Mouse (Mus musculus): Measurements from ENCODE around the gene Kdm2b.

- no peak for TF ChIP-seq CTCF (IDR thresholded peaks at IDR 0.05; ENCODE audit: borderline replicate concordance, insufficient read depth, low read length)
- TF ChIP-seq POLR2A (IDR thresholded peaks at IDR 0.05; ENCODE audit: low read depth, low read length), result no peak
Observed at GRCm38 (mm10) chr5:123008877-123009493, 19.4 kb upstream of the Kdm2b start.
